Mouse (Mus musculus): ENCODE measurements at regions not wholly inside any gene's neighbourhood (a gene's known extent, or its start where the extent isn't known, plus 50 kb on each side); places are given as distances from the start of the nearest gene placed in this dataset.

DNA sequence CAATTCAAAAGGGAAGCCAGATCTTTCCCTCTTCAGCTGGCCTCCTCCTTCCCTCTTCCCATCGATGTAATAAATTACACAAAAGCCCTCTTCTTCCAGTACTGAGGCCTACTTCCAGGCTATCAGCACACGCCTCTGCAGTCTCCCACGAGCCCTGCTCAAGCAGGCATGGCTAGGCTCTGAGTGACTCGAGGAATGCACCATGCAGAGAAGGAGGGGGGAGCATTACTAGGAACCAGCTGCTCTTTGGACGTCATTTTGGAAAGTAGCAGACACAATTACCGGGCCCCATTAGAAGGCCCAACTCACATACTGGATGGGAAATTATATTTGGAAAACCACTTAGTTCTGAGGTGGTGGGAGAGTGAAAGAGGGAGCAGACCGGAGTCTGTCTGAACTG, 253.7 kb downstream of the Cd83 start:
- no peak for DNase-seq (ENCODE audit: low spot score)

DNA sequence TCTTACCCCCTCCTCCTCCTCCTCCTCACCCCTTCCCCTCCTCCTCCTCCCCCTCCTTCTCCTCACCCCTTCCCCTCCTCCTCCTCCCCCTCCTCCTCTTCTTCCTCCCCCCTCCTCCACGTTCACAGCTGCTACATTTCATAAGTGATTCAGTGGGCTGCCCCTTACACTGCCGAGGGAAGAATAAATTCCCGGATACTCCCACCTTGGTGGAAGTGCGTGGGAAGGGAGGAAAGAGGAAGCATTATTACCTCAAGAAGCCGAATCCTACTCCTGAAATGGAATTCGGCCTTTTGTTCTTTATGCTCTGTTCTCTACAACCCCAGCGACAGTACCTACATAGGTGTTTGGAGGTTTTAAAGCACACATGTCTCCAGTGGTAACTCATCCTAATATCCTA, 256.1 kb downstream of the Cd83 start:
- DNase-seq (ENCODE audit: low spot score) = no peak

DNA sequence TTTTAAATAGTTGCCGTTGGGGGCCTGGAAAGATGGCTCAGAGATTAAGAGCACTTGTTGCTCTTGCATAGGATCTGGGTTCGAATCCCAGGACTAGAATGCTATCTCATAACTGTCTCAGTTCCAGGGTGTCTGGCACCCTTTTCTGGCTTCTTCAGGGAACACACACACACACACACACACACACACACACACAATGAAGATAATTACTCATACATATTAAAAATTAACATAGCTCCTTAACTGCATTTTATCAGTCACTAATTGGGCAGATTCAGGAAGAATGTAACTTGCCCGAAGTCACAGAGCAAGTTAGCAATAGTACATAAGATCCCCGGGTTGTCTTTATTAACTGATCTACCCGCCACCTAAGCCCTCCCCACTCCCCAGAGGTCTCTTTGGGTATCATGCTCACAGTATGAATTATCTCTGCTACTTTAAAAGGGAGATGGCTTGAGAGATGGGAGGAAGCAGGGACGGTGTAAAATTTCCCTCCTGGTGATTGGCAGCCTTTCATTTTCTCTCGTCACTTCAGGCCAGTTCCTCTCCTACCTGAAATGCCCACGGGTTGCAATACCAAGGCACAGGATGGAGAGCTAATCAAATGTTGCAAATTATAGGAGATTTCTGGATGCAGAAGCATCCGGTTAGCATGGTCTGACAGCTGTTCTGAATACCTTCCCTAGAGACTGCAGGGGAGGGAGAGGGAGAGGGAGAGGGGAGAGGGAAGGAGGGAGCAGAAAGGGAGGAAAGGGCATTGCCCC, 258.3 kb downstream of the Cd83 start:
- no peak for DNase-seq (ENCODE audit: low spot score)

DNA sequence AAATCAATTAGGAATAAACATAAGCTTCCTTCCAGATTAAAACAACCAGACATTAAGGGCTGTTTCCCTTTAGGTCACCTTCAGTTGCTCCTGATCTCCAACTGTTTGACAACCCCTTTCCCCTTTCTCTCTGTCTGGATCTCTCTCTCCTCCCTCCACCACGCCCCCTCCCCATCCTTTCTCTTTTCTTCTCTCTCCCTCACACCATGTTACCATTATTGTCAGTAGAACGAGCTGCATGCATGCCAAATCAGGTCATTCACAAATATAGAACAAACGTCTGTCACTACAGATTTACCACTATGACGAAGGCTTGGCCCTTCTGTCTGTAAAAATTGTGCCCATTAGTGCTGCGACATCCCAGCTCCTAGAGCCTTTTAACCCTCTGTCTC, 258.9 kb downstream of the Cd83 start:
- no peak for DNase-seq (ENCODE audit: low spot score)

DNA sequence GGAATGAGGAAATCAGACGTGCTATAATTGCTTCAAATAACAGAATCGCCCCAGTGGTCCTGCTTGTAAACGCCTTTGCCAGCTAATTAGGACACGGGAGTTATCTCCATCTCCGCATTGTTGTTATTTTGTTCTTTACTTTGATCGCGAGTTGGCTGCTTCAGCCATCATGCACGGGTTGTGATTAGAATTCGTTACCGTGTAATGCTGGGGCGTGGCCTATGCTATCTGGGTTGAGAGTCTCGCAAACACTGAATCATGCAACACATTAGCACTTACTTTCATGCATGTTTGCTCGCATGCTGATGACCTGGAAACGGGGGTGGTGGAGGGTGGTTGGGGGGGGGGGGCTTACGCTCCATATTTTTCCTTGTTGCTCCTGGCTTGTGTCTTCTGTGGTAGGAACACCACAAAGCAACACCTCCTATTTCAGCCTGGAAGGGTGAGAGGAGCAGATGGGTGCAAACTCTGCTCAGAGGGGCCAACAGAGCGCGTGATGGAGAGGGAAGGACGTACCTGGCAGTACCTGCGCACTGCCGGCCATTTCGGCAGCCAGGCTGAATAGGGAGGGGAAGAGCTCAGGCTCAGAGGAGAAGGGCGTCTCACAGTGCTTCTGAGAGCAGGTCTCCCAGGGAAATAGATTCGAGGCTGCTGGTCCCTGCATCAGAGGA, 260.1 kb downstream of the Cd83 start:
- DNase-seq (ENCODE audit: low spot score) = no peak

DNA sequence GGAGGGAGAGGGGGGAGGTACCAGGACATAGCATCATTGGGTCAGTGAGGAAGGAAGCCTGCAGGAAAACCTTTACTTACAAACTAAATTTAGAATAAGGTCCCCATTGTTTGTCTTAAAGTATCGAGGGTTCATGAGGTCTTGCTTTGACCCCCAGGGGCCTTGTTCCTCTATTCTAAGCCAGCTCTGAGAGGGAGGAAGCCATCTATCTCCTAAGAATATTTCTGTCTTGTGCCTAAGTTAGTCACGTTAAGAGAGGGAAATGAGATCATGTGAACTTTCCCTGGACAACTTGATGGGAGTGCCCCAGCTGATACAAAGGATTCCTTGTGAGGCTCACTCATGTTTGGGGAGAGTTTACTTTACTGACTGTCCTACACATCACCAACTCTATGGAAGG, 261.9 kb downstream of the Cd83 start:
- no peak for DNase-seq (ENCODE audit: low spot score)

DNA sequence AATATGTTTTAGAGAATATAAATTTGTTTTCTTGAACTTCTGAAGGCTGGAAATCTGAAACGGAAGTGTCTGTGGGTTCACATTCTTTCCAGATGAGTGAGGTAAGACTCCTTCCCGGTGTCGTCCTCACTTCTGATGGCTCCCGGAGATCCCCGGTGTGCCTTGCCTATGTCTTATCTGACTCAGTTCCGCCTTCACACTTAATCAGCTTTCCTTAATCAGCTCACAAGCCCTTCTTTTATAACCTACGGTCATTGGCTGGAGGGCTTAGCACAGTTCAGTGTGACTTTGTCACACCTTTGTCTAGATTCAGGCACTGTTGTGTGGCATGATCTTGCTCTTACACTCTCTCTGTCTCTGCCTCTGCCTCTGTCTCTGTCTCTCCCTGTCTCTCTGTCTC, 269.6 kb downstream of the Cd83 start:
- DNase-seq (ENCODE audit: low spot score) = no peak

DNA sequence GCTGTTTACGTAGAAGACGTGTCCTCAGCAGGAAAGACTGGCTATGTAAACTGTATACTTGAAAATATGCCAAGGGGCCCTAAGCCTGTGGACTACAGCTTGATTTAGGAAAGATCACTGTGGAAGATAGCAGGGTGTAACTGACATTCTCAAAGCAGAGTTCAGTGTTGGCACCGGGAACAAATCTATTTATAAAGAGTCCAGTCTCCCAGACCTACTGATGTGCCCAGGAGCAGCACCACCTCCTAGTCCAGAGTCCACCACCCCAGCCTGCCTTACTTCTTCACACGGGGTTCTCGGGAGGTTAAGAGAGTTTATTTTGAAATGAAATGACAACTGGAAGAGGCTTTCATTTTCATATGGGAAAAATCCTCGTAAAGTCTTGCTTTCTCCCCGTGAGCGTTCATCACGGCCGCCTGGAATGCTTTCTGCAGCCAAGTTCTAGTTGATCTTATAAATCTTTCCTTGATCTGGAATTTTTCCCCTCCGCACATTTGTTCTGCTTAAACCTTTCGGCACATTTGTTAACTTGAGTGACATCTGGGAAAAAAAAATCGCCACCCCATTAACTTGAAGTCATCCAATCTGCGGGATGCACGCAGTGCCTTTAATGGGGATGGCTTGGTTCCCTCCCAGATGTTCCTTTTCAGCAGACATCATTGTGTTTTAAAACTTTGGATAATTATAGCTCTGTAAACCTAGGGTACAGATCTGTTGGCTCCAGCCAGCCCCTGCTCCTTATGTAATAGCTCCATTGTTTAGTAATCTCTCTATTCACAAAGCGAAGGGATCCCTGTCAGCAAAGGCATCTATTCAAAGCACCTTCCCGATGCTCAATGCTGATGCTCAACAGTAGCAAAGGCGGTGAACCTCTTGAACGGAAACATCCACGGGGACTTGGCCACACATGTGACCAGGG, 271.3 kb downstream of the Cd83 start:
- no peak for DNase-seq (ENCODE audit: low spot score)

DNA sequence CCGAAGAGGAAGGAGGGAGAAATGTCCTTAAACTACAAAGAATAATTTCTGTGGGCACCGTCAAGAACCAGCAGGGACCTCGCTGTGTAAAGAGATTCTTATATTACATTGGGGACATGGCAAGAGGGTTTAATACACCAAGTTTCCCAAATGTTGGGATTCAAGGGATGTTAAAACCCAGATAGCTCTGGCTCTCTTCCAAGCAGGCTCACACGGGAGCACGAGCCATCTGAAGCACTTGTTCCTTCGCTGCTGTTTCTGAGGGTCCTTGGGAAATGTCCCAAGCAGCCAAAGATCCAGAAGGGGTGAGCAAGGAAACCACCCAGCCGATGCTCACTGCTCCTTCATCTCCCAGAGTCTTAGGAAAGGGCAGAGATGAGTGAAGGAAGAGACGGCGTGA, 272.1 kb downstream of the Cd83 start:
- DNase-seq (ENCODE audit: low spot score) = no peak

DNA sequence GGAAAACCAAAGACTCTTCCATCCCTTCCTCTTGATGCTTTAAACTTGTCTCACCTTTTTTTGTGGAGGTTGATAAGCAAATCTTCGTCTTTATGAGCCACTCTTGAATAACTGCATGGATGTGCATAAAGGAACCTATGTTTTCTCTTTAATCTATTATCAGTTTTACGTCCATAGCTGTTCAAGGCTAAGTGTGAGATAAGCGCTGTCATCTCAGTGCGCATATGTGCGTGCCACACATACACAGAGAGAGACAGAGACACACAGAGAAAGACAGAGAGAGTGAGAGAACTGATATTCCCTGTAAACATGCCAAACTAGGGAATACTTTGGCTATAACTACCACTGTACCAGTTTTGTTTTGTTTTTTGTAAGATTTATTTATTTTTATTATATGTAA, 273.0 kb downstream of the Cd83 start:
- DNase-seq (ENCODE audit: low spot score) = no peak

DNA sequence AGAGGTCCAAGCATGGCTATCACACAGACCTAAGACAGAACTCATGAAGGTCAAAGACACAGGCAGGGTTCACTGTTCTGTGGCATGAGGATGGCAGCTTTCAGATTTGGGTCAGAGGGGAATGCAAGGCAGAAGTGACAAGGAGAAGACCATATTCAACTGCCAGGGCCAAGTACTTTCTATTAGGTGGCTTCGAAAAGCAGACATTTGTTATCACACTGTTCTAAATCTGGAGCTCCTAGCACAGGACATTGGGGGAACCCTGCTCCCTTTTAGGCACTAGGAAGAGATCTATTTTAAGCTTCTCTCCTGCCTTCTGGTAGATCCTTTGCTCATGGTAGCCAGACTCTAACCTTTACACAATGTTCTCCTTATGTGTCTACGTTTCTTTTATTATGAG, 273.7 kb downstream of the Cd83 start:
- DNase-seq (ENCODE audit: low spot score) = no peak

DNA sequence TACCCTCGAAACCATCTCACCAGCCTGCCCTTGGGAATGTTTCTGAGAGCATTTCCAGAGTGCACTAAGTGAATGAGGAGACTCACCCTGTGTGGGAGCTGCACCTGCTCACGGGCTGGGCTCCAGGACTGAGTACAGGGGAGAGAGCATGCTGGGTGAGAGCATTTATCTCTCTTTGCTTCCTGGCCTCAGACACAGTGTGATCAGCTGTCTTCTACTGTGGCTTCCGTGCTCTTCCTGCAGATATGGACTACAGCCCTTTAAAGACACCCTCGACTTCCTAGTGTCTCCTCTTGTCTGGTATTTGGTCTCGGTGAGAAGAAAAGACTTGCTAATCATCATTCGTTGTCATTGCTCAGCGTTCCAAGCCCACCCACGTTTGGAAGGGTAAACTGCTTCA, 274.9 kb downstream of the Cd83 start:
- DNase-seq (ENCODE audit: low spot score) = no peak

DNA sequence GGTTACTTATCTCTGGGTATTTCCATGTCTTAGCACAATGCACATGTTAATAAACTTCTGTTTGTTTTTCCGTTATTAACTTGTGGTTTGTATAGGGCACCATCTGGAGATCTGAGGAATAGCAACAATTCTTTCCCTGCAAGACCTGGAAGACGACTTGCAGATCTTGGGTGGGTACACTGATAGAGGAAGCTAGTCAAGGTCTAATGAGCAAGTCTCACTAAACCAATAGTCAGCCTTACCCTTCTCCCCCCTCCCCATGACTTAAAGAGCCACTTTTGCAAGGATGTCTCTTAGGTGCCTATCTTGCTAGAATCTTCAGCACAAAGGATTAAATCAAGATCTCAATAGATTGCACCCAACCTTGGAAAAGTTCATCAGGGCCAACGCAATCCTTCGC, 276.7 kb downstream of the Cd83 start:
- DNase-seq (ENCODE audit: low spot score) = no peak

DNA sequence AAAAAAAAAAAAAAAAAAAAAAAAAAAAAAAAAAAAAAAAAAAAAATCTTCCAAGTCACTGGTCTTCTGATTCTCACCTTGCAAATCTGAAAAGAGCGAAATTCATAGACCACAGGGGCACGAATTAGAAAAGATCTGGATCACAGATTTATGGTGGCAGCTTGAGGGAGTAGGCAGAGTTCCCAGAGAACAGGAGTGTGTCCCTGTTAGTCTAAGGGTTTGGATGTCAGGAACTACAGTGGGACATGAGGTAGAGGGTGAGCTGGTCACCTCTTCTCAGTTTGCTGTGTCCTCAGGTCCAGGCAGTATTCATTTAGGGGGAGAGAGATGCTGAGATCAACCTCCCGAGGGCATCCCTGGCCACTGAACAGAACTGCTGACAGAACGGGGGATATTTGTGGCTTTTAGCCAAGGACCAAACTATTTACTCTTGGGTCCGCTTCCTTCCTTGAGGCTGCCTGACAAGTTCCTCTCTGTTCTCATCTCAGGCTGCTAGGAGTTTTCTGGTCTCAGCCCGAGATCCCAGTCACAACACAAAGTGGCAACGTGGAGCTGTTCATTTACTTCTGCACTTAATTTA, 277.2 kb downstream of the Cd83 start:
- no peak for DNase-seq (ENCODE audit: low spot score)

DNA sequence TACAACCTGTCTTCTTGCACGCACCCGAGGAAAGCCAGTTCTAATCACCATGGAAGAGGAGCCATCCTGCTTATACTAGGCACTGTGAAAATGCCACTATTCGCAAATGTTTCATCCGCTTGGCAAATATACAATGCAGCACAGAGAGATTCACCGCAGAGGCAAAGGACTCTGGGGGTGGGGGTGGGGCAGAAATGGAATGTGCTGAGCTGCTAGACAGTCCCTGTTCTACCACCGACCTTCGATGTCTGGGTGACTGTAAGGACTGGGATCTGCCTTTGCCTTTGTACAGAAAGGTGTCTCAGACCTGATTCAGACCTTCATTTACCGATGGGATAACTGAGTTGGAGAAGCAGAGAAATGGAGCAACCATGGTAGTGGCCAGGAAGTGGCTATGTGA, 278.7 kb downstream of the Cd83 start:
- no peak for DNase-seq (ENCODE audit: low spot score)

DNA sequence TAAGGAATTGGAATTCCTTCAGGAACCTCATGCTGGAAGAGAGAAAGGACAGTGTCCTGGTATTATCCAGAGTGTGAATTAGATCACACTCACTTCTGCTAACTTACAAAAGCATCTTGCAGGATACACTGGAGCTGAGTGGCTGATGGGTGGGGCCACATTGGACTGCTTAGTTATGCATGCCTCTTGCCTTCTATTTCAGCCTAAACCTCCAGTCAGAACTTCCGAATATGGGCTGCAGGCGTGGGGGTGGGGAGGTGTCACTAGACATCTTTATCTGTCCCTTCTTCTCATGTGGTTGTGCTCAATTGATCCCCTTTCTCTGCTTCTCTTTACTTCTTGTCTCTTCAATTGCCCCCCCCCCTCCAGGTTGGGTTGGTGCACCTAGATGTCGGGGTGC, 279.5 kb downstream of the Cd83 start:
- DNase-seq (ENCODE audit: low spot score) = no peak

DNA sequence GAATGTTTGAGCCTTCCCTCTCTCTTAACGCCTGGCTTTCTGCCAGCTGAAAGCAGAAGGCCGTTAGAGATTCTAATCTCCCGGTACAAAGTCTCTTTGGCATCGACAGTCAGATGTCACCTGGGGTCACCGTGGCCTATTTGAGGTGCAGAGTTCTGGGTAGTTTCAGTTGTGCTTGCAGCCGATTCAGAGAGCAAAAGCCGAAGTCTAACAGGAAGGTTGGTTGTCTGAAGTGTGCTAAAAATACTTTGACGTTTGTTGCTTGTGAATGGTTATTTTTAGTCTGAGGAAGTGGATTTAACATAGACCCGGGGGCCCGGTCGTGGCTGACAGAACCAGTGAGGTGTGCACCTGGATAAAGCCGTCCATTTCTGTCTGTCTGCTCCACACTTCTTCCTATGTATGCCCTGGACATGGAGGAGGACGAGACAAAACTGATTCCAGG, 281.2 kb downstream of the Cd83 start:
- DNase-seq (ENCODE audit: low spot score) = peak; percentile 5

DNA sequence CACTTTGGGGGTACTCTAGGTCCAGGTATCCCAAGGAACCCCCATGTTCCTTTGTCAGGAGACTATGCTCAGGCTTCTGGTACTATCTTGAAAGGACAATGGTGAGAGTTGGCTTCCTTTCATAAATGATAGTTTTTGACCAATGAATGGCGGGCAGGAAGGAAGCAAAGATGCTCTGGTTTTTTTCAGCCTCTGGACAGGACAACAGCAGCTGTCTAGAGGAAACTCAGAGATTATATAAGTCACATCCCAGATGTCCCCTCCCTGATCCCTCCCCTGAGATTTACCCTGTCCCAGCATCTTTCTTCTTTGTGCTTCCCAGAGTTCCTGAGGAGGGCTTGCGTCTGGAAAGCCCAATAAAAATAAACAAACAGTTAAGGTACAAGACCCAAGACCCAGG, 282.7 kb downstream of the Cd83 start:
- no peak for DNase-seq (ENCODE audit: low spot score)

DNA sequence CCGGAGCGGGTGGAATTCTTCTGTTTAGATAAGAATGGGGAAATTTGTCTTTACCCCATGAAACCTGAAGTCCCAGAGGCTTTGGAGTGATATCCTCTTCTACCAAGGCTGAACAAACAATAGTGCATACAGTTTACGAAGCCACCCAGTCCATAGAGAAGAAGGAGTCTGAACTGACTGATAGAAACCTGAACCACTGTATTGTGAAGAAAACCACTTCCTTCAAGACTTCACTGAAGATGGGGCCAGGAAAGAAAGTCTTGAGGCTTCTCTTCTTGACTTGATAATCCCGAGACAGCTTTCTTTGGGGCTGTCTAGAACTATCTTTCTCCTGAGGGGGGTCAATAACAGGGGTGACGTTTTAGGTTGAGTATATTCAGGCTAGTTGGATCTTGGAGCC, 284.4 kb downstream of the Cd83 start:
- DNase-seq (ENCODE audit: low spot score) = no peak

DNA sequence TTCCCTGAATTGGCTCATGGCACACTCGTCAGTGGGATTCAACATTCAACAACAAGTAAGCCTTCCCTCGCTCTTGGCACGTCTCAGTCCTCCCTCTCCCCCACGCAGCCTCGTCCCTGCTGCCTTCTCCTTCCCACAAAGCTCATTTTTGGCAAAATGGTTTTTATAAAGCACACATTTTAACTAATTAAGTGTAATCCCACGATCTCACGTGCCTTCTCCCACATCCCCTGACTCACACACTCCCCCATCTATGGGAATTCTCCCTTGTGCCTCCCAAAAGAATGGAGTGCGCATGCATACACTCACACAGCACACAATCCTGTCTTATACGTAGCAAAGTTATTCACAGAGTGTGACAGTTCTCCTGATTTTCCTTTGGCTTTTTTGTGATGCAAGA, 288.5 kb downstream of the Cd83 start:
- peak; percentile 11 for DNase-seq (ENCODE audit: low spot score)

DNA sequence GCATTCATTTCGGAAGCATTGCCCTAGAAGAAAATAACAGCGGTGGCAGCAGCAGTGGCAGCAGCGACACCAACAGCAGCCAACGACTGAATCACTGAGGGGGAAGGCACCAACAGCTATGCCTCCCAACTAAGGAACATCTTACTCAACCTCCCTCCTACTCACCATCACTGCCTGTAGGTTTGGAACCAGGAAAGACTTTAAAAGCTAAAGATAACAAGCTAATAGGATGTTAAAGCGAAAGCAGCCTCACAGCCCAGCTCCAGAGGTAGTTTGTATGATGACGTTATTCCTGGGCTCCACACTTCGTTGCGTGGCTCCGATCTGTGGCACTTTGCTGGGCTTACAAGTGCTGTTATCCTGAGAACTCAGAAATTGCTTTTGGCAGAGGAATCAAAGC, 289.6 kb downstream of the Cd83 start:
- DNase-seq (ENCODE audit: low spot score) = no peak

DNA sequence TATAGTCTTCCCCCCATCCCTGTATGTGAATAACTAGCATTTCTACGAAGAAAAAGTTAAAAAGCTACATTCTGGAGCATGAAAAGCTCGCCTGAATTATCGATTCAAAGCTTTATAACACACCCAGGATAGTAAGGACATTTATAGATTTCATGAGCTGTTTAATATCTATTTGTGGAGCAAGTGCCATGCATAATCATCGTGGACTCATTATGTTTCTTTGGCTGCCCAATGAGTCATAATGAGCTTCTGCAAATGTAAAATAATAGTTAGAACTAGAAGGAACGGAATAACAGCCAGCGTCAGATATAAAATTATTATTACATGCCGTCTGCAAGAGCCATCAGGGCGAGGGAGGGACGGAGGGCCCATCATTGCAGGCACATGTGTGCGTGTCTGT, 292.4 kb downstream of the Cd83 start:
- no peak for DNase-seq (ENCODE audit: low spot score)

Measured in ovary, adult 18-20 months (tissue).